Mouse (Mus musculus): ENCODE results near the gene Ceacam19. TPM values are rescaled to one million over a fixed set of nuclear protein-coding genes. Genes with fewer than 3 reads are reported as not detected.

Gene Ceacam19
- not detected for polyA plus RNA-seq (2014; fragmentation: Illumina TruSeq; extraction: RNeasy Lipid Tissue Mini Kit (QIAGEN cat#74804); ENCODE audit: low read depth, low replicate concordance)

DNA sequence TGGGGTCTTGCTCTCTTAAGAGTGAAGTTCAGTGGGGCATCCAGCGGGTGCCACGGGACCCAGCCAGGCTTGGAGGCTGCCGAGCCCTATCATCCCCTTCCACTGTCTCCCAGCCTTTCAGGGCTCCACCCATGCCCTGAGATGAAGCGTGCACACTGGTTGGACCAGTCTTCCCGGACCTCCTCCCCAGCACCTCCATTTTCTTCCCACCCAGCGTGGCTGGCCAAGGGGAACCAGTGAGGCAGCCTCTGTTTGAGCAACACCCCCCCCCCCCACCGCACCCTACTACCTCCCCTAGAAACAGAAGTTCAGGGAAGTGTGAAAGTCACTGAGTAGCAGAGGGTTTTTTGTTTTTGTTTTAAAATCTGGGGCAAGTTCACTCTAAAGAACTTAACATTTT lies at the start of gene Ceacam19:
Ceacam19 (minus strand) TSS at position 117 of the 400 bp plus-strand sequence.

DNA sequence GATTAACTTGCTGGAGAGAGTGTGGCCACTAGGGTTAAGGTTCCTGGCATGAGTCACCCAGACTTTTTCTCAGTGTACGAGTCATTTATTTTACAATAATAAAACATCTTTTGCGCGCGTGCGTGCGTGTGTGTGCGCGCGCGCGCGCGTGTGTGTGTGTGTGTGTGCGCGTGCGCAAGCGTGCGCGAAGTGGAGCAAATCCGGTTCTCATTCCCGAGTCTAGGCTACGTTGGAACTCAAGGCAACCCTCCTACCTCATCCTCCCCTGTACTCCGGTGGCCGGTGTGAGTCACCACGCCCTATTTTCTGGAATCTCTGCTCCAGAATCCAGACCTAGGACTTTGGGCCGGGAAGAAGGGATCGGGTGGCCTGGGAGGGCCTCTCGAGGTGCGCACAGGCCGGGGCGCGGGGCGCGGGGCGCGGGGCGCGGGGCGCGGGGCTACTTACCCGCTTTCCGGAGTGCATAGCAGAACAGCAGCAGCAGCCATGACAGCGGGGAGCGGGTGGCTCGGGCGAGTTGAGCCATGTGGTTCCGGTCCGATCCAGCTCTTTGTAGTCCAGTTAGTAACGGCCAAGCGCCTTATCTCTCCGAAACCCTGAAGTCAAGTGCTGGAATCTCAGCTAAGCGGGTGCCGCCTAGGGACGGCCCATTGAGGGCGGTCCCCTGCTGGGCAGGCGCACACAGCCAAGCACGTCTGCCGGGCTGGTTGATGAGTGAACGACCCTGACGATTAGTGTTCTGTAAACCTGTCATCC lies 32.9 kb upstream of the Ceacam19 start, which contains the start of gene Pvr:
Pvr (minus strand) TSS at position 655 of the 756 bp plus-strand sequence.

DNA sequence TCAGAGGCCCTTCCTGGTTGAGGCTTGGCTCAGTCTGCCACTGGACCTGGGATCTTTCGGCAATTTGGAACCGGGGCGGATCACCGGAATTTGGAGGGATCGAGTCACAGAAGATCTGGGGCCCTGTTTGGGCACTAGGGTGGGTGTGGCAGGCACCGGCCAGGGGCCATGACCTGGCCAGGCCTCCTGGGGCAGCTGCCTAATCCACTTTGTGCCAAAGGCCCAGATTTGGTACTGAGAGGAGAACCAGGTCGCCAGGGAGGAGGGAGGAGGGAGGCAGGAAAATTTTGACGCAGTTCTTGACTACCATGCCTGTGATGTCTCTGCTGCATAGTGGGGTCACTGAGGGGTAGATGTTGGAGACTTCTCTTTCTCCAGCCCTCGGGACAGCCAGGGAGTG lies 26.6 kb downstream of the Ceacam19 start, which contains the start of gene Ceacam16:
Ceacam16 (minus strand) TSS at position 101 of the 400 bp plus-strand sequence.

DNA sequence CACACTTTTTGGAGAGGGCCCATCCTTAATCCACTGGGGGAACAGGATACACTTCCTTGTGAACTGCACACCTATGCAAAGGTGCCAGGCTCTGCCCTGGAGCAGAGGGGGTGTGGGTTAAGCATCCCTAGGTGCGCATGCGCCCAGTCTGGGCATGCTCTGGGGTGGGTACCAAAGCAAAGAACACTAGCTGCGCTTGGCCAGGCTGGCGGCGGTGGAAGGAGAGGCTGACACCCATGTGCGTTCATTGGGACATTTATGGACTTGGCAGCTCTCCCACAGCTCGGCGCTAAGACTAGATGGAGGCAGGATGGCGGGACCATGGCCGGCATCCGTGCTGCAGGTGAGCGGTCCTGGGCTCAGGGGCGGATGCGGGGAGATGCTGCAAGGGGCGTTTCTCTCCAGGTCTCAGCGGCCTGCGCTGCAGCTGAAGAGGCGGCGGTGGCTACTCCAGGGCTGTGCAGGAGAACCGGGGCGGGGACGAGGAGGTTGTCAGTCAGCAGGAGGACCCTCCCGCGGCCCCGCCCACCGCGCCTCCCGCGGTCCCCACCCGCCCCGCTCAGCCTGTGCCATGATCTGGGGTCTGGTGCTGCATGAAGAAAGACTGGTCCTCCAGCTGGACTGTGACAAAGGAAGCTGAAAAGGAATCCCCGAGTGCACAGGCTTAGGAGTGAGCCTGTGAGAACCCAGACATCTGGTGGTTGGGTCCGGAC lies 35.8 kb downstream of the Ceacam19 start, which contains the start of gene Gm19345:
Gm19345 (plus strand) TSS at position 146 of the 713 bp plus-strand sequence.

Other genes starting within 250 kb of the Ceacam19 start
- gene Clptm1, start 222.9 kb downstream of the Ceacam19 start, polyA plus RNA-seq (2014; fragmentation: Illumina TruSeq; extraction: RNeasy Lipid Tissue Mini Kit (QIAGEN cat#74804); ENCODE audit: low read depth, low replicate concordance), result 30.7 TPM
- gene Apoc2, start 210.0 kb downstream of the Ceacam19 start, polyA plus RNA-seq (2014; fragmentation: Illumina TruSeq; extraction: RNeasy Lipid Tissue Mini Kit (QIAGEN cat#74804); ENCODE audit: low read depth, low replicate concordance), result not detected
- not detected for gene Gm44805, start 206.5 kb downstream of the Ceacam19 start, polyA plus RNA-seq (2014; fragmentation: Illumina TruSeq; extraction: RNeasy Lipid Tissue Mini Kit (QIAGEN cat#74804); ENCODE audit: low read depth, low replicate concordance)
- gene Apoc4, start 206.5 kb downstream of the Ceacam19 start, polyA plus RNA-seq (2014; fragmentation: Illumina TruSeq; extraction: RNeasy Lipid Tissue Mini Kit (QIAGEN cat#74804); ENCODE audit: low read depth, low replicate concordance), result 2.9 TPM
- 25.6 TPM for gene Apoc1, start 195.3 kb downstream of the Ceacam19 start, polyA plus RNA-seq (2014; fragmentation: Illumina TruSeq; extraction: RNeasy Lipid Tissue Mini Kit (QIAGEN cat#74804); ENCODE audit: low read depth, low replicate concordance)
- gene Apoe, start 188.8 kb downstream of the Ceacam19 start, polyA plus RNA-seq (2014; fragmentation: Illumina TruSeq; extraction: RNeasy Lipid Tissue Mini Kit (QIAGEN cat#74804); ENCODE audit: low read depth, low replicate concordance), result 11.9 TPM
- 0.82 TPM for gene Tomm40, start 172.5 kb downstream of the Ceacam19 start, polyA plus RNA-seq (2014; fragmentation: Illumina TruSeq; extraction: RNeasy Lipid Tissue Mini Kit (QIAGEN cat#74804); ENCODE audit: low read depth, low replicate concordance)
- gene Nectin2, start 137.5 kb downstream of the Ceacam19 start, polyA plus RNA-seq (2014; fragmentation: Illumina TruSeq; extraction: RNeasy Lipid Tissue Mini Kit (QIAGEN cat#74804); ENCODE audit: low read depth, low replicate concordance), result 6.1 TPM
- gene Bcam, start 116.9 kb downstream of the Ceacam19 start, polyA plus RNA-seq (2014; fragmentation: Illumina TruSeq; extraction: RNeasy Lipid Tissue Mini Kit (QIAGEN cat#74804); ENCODE audit: low read depth, low replicate concordance), result not detected
- not detected for gene Cblc, start 91.2 kb downstream of the Ceacam19 start, polyA plus RNA-seq (2014; fragmentation: Illumina TruSeq; extraction: RNeasy Lipid Tissue Mini Kit (QIAGEN cat#74804); ENCODE audit: low read depth, low replicate concordance)
- gene Bcl3, start 65.2 kb downstream of the Ceacam19 start, polyA plus RNA-seq (2014; fragmentation: Illumina TruSeq; extraction: RNeasy Lipid Tissue Mini Kit (QIAGEN cat#74804); ENCODE audit: low read depth, low replicate concordance), result not detected
- not detected for gene Gm19345, start 36.0 kb downstream of the Ceacam19 start, polyA plus RNA-seq (2014; fragmentation: Illumina TruSeq; extraction: RNeasy Lipid Tissue Mini Kit (QIAGEN cat#74804); ENCODE audit: low read depth, low replicate concordance)
- not detected for gene Ceacam16, start 26.7 kb downstream of the Ceacam19 start, polyA plus RNA-seq (2014; fragmentation: Illumina TruSeq; extraction: RNeasy Lipid Tissue Mini Kit (QIAGEN cat#74804); ENCODE audit: low read depth, low replicate concordance)
- 41.5 TPM for gene Pvr, start 33.2 kb upstream of the Ceacam19 start, polyA plus RNA-seq (2014; fragmentation: Illumina TruSeq; extraction: RNeasy Lipid Tissue Mini Kit (QIAGEN cat#74804); ENCODE audit: low read depth, low replicate concordance)
- not detected for gene Igsf23, start 62.8 kb upstream of the Ceacam19 start, polyA plus RNA-seq (2014; fragmentation: Illumina TruSeq; extraction: RNeasy Lipid Tissue Mini Kit (QIAGEN cat#74804); ENCODE audit: low read depth, low replicate concordance)
- gene Ceacam20, start 77.4 kb upstream of the Ceacam19 start, polyA plus RNA-seq (2014; fragmentation: Illumina TruSeq; extraction: RNeasy Lipid Tissue Mini Kit (QIAGEN cat#74804); ENCODE audit: low read depth, low replicate concordance), result not detected
- not detected for gene Nlrp9b, start 103.5 kb upstream of the Ceacam19 start, polyA plus RNA-seq (2014; fragmentation: Illumina TruSeq; extraction: RNeasy Lipid Tissue Mini Kit (QIAGEN cat#74804); ENCODE audit: low read depth, low replicate concordance)
- not detected for gene Vmn1r91, start 211.7 kb upstream of the Ceacam19 start, polyA plus RNA-seq (2014; fragmentation: Illumina TruSeq; extraction: RNeasy Lipid Tissue Mini Kit (QIAGEN cat#74804); ENCODE audit: low read depth, low replicate concordance)
- not detected for gene Gm16442, start 234.6 kb upstream of the Ceacam19 start, polyA plus RNA-seq (2014; fragmentation: Illumina TruSeq; extraction: RNeasy Lipid Tissue Mini Kit (QIAGEN cat#74804); ENCODE audit: low read depth, low replicate concordance)

All from adrenal gland, adult 10 weeks (tissue).